Mouse (Mus musculus) monocyte, adult 5-6 weeks (primary cell): Measurements from ENCODE around the gene Dnah7a. TPM values are rescaled to one million over a fixed set of nuclear protein-coding genes. Genes with fewer than 3 reads are reported as not detected.
"Not testable (repeated sequence)": the region's sequence is repeated elsewhere in the genome, so short reads cannot be mapped to it uniquely, and the experiment has no call there.

Experiments used
- ATAC-seq: fragments of 153-309, 156-312 bp; replicated peaks from 2 replicates; pipeline ENCODE4 v1.8.0; 2017; ENCODE audit warnings: mild to moderate bottlenecking; ENCODE audit not compliant: low TSS enrichment, insufficient number of reproducible peaks, severe bottlenecking, poor library complexity, low FRiP score
- total RNA-seq: library from RNA; stranded (forward); fragments of 200-1000, 200-491, 200-594 nt; gene quantifications from 3 replicates; pipeline ENCODE4 v1.2.3, GENCODE M21; 2017

Dnah7a gene
- total RNA-seq, 1 experiment from 2014 or later, result 0.10 TPM

GRCm38 (mm10) chr1:53713383-53713782 lies 6.8 kb upstream of the Dnah7a start:
- not testable (repeated sequence) for ATAC-seq

GRCm38 (mm10) chr1:53711069-53711468 lies 4.5 kb upstream of the Dnah7a start:
- ATAC-seq, result no peak

- ATAC-seq, result not testable (repeated sequence)
These were observed 3.0 kb upstream of the Dnah7a start for GRCm38 (mm10) chr1:53709602-53710001.

GRCm38 (mm10) chr1:53704164-53704563 lies 2.4 kb downstream of the Dnah7a start:
- ATAC-seq, result no peak

- not testable (repeated sequence) for ATAC-seq
These were observed 42.3 kb downstream of the Dnah7a start for GRCm38 (mm10) chr1:53664268-53664667.

GRCm38 (mm10) chr1:53639865-53640794 lies 66.5 kb downstream of the Dnah7a start:
- ATAC-seq, result no peak

GRCm38 (mm10) chr1:53635641-53636040 lies 70.9 kb downstream of the Dnah7a start:
- ATAC-seq, result not testable (repeated sequence)

GRCm38 (mm10) chr1:53632040-53632439 lies 74.5 kb downstream of the Dnah7a start:
- not testable (repeated sequence) for ATAC-seq

GRCm38 (mm10) chr1:53630011-53630410 lies 76.6 kb downstream of the Dnah7a start:
- no peak for ATAC-seq

- ATAC-seq, result no peak
These were observed 93.1 kb downstream of the Dnah7a start for GRCm38 (mm10) chr1:53613486-53613885.

GRCm38 (mm10) chr1:53581326-53581725 lies 125.3 kb downstream of the Dnah7a start:
- not testable (repeated sequence) for ATAC-seq

GRCm38 (mm10) chr1:53557918-53558317 lies 148.7 kb downstream of the Dnah7a start:
- not testable (repeated sequence) for ATAC-seq

- ATAC-seq, result not testable (repeated sequence)
These were observed 159.6 kb downstream of the Dnah7a start for GRCm38 (mm10) chr1:53547018-53547417.

- ATAC-seq, result not testable (repeated sequence)
These were observed 168.2 kb downstream of the Dnah7a start for GRCm38 (mm10) chr1:53538356-53538755.

- not testable (repeated sequence) for ATAC-seq
These were observed 171.8 kb downstream of the Dnah7a start for GRCm38 (mm10) chr1:53534826-53535225.

- ATAC-seq, result not testable (repeated sequence)
These were observed 180.6 kb downstream of the Dnah7a start for GRCm38 (mm10) chr1:53526021-53526420.

GRCm38 (mm10) chr1:53473699-53474098 lies 232.9 kb downstream of the Dnah7a start:
- no peak for ATAC-seq

GRCm38 (mm10) chr1:53472084-53472483 lies 234.5 kb downstream of the Dnah7a start:
- ATAC-seq, result not testable (repeated sequence)

- no peak for ATAC-seq
These were observed 239.3 kb downstream of the Dnah7a start for GRCm38 (mm10) chr1:53467325-53467670.
